Mouse (Mus musculus): ENCODE measurements around the gene Rgn. TPM values are rescaled to one million over a fixed set of nuclear protein-coding genes. Genes with fewer than 3 reads are reported as not detected.

Rgn gene
- not detected in 2 replicates for polyA plus RNA-seq (2011; ENCODE audit: insufficient read length, low read depth, missing spikeins)

DNA sequence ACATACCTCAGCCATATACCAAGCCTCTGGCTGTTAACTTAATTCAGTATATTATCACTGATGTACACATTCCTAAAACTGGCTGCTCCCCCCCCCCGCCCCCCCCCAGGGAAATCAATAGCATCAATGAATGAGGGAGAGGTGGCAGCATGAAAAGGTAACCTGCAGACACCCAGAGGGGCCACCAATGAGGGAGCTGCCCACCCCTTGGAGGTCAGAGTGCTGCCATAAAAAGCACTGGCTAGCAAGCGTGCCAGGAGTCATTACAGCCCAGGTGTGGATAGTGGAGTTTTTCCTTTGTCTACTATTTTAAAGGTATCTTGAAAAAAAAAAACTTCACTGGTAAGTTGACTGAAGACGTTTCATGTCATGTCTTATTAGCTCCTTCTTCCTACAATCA is at the start of gene Rgn:
Rgn (plus strand) TSS at position 256 of the 400 bp plus-strand sequence.
- Histone ChIP-seq H3K4me3 (ENCODE audit: insufficient read depth, low read length) (no peak within 1 kb of the TSS), H3K4me1 (ENCODE audit: control insufficient read depth, insufficient read depth, low read length) (no peaks in the 10 kb centered on the region), H3K27ac (ENCODE audit: insufficient read depth, low read length) (no peak within 1 kb of the TSS)
- no peak for TF ChIP-seq POLR2A (IDR thresholded peaks at IDR 0.05; ENCODE audit: low read depth, low read length)
- no peak for TF ChIP-seq CTCF (IDR thresholded peaks at IDR 0.05; ENCODE audit: borderline replicate concordance, insufficient read depth, low read length)

GRCm38 (mm10) chrX:20520290-20520939 is 29.2 kb upstream of the Rgn start:
- no peaks in the 10 kb centered on the region for H3K4me1 ChIP-seq (ENCODE audit: control insufficient read depth, insufficient read depth, low read length)
- H3K4me3 ChIP-seq (ENCODE audit: insufficient read depth, low read length) = no peak overlapping the region
- no peak for TF ChIP-seq CTCF (IDR thresholded peaks at IDR 0.05; ENCODE audit: borderline replicate concordance, insufficient read depth, low read length)
- TF ChIP-seq POLR2A (IDR thresholded peaks at IDR 0.05; ENCODE audit: low read depth, low read length) = no peak
- no peak overlapping the region for H3K27ac ChIP-seq (ENCODE audit: insufficient read depth, low read length)

- Histone ChIP-seq H3K27ac (ENCODE audit: insufficient read depth, low read length) (no peak overlapping the region), H3K4me1 (ENCODE audit: control insufficient read depth, insufficient read depth, low read length) (no peaks in the 10 kb centered on the region), H3K4me3 (ENCODE audit: insufficient read depth, low read length) (no peak overlapping the region)
- no peak for TF ChIP-seq CTCF (IDR thresholded peaks at IDR 0.05; ENCODE audit: borderline replicate concordance, insufficient read depth, low read length)
- no peak for TF ChIP-seq POLR2A (IDR thresholded peaks at IDR 0.05; ENCODE audit: low read depth, low read length)
Measured at GRCm38 (mm10) chrX:20521578-20521977, 28.0 kb upstream of the Rgn start.

DNA sequence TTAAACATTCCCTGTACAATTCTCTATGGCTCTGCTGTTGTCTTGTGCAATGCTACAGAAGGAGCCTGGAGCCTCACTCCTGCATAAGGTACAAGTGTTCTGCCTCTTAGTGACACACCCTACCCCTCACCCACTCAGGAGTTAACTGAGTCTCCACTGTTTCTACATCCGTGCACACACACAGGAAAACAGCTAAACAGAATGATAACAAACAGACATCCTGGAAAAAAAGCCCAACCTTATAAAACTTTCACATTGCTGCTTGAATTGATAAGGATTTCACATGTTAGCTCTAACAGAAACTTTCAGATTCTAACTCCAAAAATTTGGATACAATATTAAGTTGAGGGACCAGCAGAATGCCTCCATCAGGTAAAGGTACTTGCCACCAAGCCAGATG is 17.0 kb upstream of the Rgn start:
- H3K4me3 ChIP-seq (ENCODE audit: insufficient read depth, low read length) = no peak overlapping the region
- TF ChIP-seq POLR2A (IDR thresholded peaks at IDR 0.05; ENCODE audit: low read depth, low read length) (no peak), CTCF (IDR thresholded peaks at IDR 0.05; ENCODE audit: borderline replicate concordance, insufficient read depth, low read length) (no peak)
- H3K27ac ChIP-seq (ENCODE audit: insufficient read depth, low read length) = no peak overlapping the region
- no peaks in the 10 kb centered on the region for H3K4me1 ChIP-seq (ENCODE audit: control insufficient read depth, insufficient read depth, low read length)

DNA sequence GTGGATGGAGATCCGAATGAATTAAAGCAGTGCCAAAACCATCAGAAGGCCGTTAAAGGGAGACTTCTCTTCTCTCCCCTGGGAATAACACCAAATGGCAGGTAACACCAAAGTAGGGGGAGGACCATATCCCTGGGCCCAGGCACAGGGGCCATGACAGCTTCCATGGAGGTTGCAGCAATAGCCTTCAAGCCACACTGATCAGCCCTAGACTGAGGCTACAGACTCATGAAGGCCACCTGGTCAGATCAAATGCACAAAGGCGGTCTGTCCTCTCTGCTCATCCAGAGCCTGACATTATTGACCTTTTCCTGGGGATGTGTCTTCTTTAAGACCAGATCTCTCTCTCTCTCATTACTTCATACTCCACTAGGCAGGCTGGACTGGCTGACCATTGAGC is 5.7 kb upstream of the Rgn start:
- Histone ChIP-seq H3K27ac (ENCODE audit: insufficient read depth, low read length) (no peak overlapping the region), H3K4me1 (ENCODE audit: control insufficient read depth, insufficient read depth, low read length) (no peaks in the 10 kb centered on the region), H3K4me3 (ENCODE audit: insufficient read depth, low read length) (no peak overlapping the region)
- TF ChIP-seq POLR2A (IDR thresholded peaks at IDR 0.05; ENCODE audit: low read depth, low read length) (no peak), CTCF (IDR thresholded peaks at IDR 0.05; ENCODE audit: borderline replicate concordance, insufficient read depth, low read length) (no peak)

DNA sequence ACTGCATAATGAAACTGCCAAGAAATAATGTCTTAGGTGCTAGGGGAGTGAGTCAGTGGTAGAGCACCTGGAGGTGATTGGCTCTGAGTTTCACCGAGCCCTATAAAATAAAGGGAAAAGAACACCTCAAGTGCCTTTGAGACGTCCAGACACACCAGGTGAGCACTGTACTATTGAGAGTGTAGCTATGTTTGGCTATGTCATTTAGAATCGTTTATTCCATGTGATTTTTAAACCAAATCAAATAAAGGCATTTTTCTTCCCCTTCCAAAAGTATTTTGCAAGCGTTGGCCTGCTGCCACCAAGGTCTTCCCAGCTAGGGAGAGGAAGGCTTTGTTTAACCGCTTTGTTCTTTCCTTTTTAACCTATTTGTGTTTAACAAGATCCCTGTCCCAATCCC is 2.0 kb upstream of the Rgn start:
- Histone ChIP-seq H3K4me1 (ENCODE audit: control insufficient read depth, insufficient read depth, low read length) (no peaks in the 10 kb centered on the region), H3K27ac (ENCODE audit: insufficient read depth, low read length) (no peak overlapping the region), H3K4me3 (ENCODE audit: insufficient read depth, low read length) (no peak overlapping the region)
- TF ChIP-seq POLR2A (IDR thresholded peaks at IDR 0.05; ENCODE audit: low read depth, low read length) = no peak
- TF ChIP-seq CTCF (IDR thresholded peaks at IDR 0.05; ENCODE audit: borderline replicate concordance, insufficient read depth, low read length) = no peak

- Histone ChIP-seq H3K4me1 (ENCODE audit: control insufficient read depth, insufficient read depth, low read length) (no peaks in the 10 kb centered on the region), H3K27ac (ENCODE audit: insufficient read depth, low read length) (no peak overlapping the region), H3K4me3 (ENCODE audit: insufficient read depth, low read length) (peak overlapping the region; percentile 13; the same call in 1 of the 2 replicates)
- TF ChIP-seq POLR2A (IDR thresholded peaks at IDR 0.05; ENCODE audit: low read depth, low read length) (no peak), CTCF (IDR thresholded peaks at IDR 0.05; ENCODE audit: borderline replicate concordance, insufficient read depth, low read length) (no peak)
Measured at GRCm38 (mm10) chrX:20548011-20548879, 1.3 kb upstream of the Rgn start.

DNA sequence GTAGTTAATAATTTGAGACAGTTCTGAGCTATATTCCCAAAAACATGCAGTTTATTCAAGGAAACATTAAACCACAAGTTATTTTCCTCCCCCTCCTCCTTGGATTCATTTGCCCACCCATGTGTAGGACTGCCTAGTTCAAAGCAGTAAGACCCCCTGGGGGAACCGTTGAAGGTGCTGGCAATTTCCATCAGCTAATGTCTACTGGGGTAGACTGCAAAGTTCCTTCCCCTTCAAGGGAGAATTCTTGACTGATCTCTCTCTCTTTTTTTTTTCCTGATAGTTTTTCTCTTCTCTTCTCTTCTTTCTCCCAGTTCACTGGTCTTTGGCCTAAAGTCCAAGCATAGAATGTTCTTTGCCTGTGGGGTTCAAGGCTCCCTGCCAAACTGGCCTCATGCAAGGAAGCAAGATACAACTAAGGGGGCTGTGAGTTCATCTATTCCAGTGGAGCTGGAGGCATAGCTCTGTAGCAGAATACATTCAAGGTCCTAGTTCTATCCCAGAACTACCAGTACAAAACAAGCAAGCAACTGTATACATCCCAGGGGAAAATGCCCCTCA is 627 bp upstream of the Rgn start:
- Histone ChIP-seq H3K27ac (ENCODE audit: insufficient read depth, low read length) (no peak overlapping the region), H3K4me3 (ENCODE audit: insufficient read depth, low read length) (no peak overlapping the region), H3K4me1 (ENCODE audit: control insufficient read depth, insufficient read depth, low read length) (no peaks in the 10 kb centered on the region)
- no peak for TF ChIP-seq POLR2A (IDR thresholded peaks at IDR 0.05; ENCODE audit: low read depth, low read length)
- no peak for TF ChIP-seq CTCF (IDR thresholded peaks at IDR 0.05; ENCODE audit: borderline replicate concordance, insufficient read depth, low read length)

GRCm38 (mm10) chrX:20552199-20552598 is 2.6 kb downstream of the Rgn start:
- no peak overlapping the region for H3K4me3 ChIP-seq (ENCODE audit: insufficient read depth, low read length)
- no peak overlapping the region for H3K27ac ChIP-seq (ENCODE audit: insufficient read depth, low read length)
- no peaks in the 10 kb centered on the region for H3K4me1 ChIP-seq (ENCODE audit: control insufficient read depth, insufficient read depth, low read length)
- TF ChIP-seq CTCF (IDR thresholded peaks at IDR 0.05; ENCODE audit: borderline replicate concordance, insufficient read depth, low read length) (no peak), POLR2A (IDR thresholded peaks at IDR 0.05; ENCODE audit: low read depth, low read length) (no peak)

GRCm38 (mm10) chrX:20561846-20562245 is 12.3 kb downstream of the Rgn start:
- H3K27ac ChIP-seq (ENCODE audit: insufficient read depth, low read length) = no peak overlapping the region
- TF ChIP-seq CTCF (IDR thresholded peaks at IDR 0.05; ENCODE audit: borderline replicate concordance, insufficient read depth, low read length) (no peak), POLR2A (IDR thresholded peaks at IDR 0.05; ENCODE audit: low read depth, low read length) (no peak)
- H3K4me1 ChIP-seq (ENCODE audit: control insufficient read depth, insufficient read depth, low read length) = no peaks in the 10 kb centered on the region
- no peak overlapping the region for H3K4me3 ChIP-seq (ENCODE audit: insufficient read depth, low read length)
